Mouse (Mus musculus): ENCODE data around the gene Pqlc2. TPM values are rescaled to one million over a fixed set of nuclear protein-coding genes. Genes with fewer than 3 reads are reported as not detected.

The Pqlc2 gene
- polyA plus RNA-seq, 1 experiment from 2014 or later = 13.2 TPM

DNA sequence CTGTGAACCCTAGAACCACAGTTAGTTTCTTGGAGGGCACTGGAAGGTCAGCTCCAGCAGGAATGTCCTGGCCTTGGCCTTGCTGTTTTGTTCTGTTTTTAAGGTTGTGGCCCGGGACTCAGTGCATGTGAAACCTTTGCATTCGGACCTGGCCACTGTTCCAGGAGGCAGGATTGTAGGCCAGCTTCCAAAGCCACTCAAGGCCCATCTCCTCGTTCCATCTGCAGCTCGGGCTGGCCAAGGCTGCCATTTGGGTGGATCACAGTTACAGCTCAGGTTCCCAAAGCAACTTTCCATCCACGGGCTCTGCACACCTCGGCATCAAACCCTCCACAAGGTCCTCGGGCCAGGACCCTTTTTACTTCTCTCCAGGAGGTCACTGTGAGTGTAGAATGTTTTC is 35.9 kb downstream of the Pqlc2 start:
- no peak for ATAC-seq
- H3K27ac ChIP-seq (ENCODE audit: low read length) = no peak overlapping the region
- H3K36me3 ChIP-seq (ENCODE audit: control insufficient read depth, insufficient read depth) = no peaks in the 10 kb centered on the region
- H3K27me3 ChIP-seq (replicated peaks; ENCODE audit: control insufficient read depth, insufficient read depth, low read length) = no peaks in the 10 kb centered on the region
- WGBS = 93% methylated on average over 7 of the region's 7 CpGs
- H3K4me2 ChIP-seq (ENCODE audit: low read length) = no peak overlapping the region
- H3K4me1 ChIP-seq (replicated peaks; ENCODE audit: control insufficient read depth, insufficient read depth, low read length) = no peaks in the 10 kb centered on the region
- H3K9me3 ChIP-seq (ENCODE audit: control insufficient read depth, low read length) = no peaks in the 10 kb centered on the region
- no peak overlapping the region for H3K4me3 ChIP-seq (replicated peaks; ENCODE audit: low read length)
- no peak overlapping the region for H3K9ac ChIP-seq (replicated peaks; ENCODE audit: low read depth, low read length)

DNA sequence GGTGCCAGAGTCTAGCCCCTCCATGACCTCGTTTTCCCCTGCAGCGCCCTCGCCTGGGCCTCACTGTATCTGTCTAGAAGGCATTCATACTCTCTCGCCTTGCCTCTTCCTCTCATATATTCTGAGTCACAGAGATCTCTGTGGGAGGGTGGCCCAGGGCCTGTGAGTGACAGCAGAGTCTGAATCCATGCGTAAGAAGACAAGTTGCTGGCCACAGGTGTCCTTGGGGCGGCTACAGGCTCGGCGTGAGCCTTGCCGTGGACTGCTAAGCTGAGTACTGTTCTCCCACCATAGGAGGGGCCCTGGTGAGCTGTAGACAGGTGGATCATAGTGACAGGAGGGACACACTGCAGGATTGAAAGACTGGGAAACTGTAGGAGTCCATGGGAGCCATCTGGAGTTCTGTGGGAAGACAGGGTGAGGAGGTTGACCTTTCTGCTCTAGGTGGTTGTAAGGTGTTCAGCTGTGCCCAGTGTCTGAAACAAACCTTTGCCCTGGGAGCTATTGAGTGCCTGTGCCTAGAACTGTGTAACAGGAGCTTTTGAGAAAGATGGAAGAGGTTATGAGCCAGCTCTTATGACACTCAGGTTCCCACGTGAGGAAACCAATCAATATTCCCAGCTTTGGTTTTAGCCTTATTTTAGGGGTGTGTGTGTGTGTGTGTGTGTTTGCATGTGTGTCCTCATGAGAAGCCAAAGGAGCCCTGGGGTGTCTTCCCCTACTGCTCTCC is 37.4 kb downstream of the Pqlc2 start:
- H3K9me3 ChIP-seq (ENCODE audit: control insufficient read depth, low read length) = no peaks in the 10 kb centered on the region
- no peaks in the 10 kb centered on the region for H3K4me1 ChIP-seq (replicated peaks; ENCODE audit: control insufficient read depth, insufficient read depth, low read length)
- H3K4me3 ChIP-seq (replicated peaks; ENCODE audit: low read length) = no peak overlapping the region
- no peak for ATAC-seq
- no peak overlapping the region for H3K4me2 ChIP-seq (ENCODE audit: low read length)
- H3K27ac ChIP-seq (ENCODE audit: low read length) = no peak overlapping the region
- WGBS = 93% methylated on average over 10 of the region's 10 CpGs
- H3K36me3 ChIP-seq (ENCODE audit: control insufficient read depth, insufficient read depth) = no peaks in the 10 kb centered on the region
- no peak overlapping the region for H3K9ac ChIP-seq (replicated peaks; ENCODE audit: low read depth, low read length)
- no peaks in the 10 kb centered on the region for H3K27me3 ChIP-seq (replicated peaks; ENCODE audit: control insufficient read depth, insufficient read depth, low read length)

- WGBS = 95% methylated on average over 9 of the region's 9 CpGs
- Histone ChIP-seq H3K4me1 (replicated peaks; ENCODE audit: control insufficient read depth, insufficient read depth, low read length) (no peaks in the 10 kb centered on the region), H3K4me2 (ENCODE audit: low read length) (no peak overlapping the region), H3K36me3 (ENCODE audit: control insufficient read depth, insufficient read depth) (no peaks in the 10 kb centered on the region), H3K9me3 (ENCODE audit: control insufficient read depth, low read length) (no peaks in the 10 kb centered on the region), H3K9ac (replicated peaks; ENCODE audit: low read depth, low read length) (no peak overlapping the region), H3K27ac (ENCODE audit: low read length) (no peak overlapping the region), H3K27me3 (replicated peaks; ENCODE audit: control insufficient read depth, insufficient read depth, low read length) (no peaks in the 10 kb centered on the region), H3K4me3 (replicated peaks; ENCODE audit: low read length) (no peak overlapping the region)
- ATAC-seq = no peak
These were observed 38.9 kb downstream of the Pqlc2 start for GRCm38 (mm10) chr4:139271562-139271961.

GRCm38 (mm10) chr4:139270168-139270567 is 40.3 kb downstream of the Pqlc2 start:
- 95% methylated on average over 3 of the region's 3 CpGs for WGBS
- no peak overlapping the region for H3K4me3 ChIP-seq (replicated peaks; ENCODE audit: low read length)
- H3K9ac ChIP-seq (replicated peaks; ENCODE audit: low read depth, low read length) = no peak overlapping the region
- no peaks in the 10 kb centered on the region for H3K9me3 ChIP-seq (ENCODE audit: control insufficient read depth, low read length)
- H3K27ac ChIP-seq (ENCODE audit: low read length) = no peak overlapping the region
- no peaks in the 10 kb centered on the region for H3K36me3 ChIP-seq (ENCODE audit: control insufficient read depth, insufficient read depth)
- no peaks in the 10 kb centered on the region for H3K4me1 ChIP-seq (replicated peaks; ENCODE audit: control insufficient read depth, insufficient read depth, low read length)
- ATAC-seq = no peak
- no peaks in the 10 kb centered on the region for H3K27me3 ChIP-seq (replicated peaks; ENCODE audit: control insufficient read depth, insufficient read depth, low read length)
- no peak overlapping the region for H3K4me2 ChIP-seq (ENCODE audit: low read length)

DNA sequence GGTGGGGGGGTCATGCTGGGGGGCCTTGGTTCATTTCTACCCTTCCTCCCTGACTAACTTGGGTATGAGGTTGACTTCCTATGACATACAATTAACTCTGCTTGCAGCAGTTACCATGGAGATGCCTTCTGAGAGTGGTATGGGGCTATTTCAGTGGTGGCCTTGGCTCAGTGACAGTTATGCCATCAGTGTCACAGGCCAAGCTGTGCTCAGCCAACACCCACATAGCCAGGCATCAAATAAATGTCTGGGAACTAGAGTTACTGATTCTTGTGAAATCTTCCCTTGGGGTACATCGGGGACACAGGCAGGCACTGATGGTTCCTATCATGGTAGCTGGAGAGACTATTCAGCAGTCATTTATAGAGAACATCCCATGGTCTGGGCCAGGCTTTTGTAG is 42.3 kb downstream of the Pqlc2 start:
- WGBS = 93% methylated on average over 1 of the region's 1 CpGs
- Histone ChIP-seq H3K4me3 (replicated peaks; ENCODE audit: low read length) (no peak overlapping the region), H3K4me2 (ENCODE audit: low read length) (no peak overlapping the region), H3K27me3 (replicated peaks; ENCODE audit: control insufficient read depth, insufficient read depth, low read length) (no peaks in the 10 kb centered on the region), H3K4me1 (replicated peaks; ENCODE audit: control insufficient read depth, insufficient read depth, low read length) (no peaks in the 10 kb centered on the region), H3K9me3 (ENCODE audit: control insufficient read depth, low read length) (no peaks in the 10 kb centered on the region), H3K9ac (replicated peaks; ENCODE audit: low read depth, low read length) (no peak overlapping the region), H3K36me3 (ENCODE audit: control insufficient read depth, insufficient read depth) (no peaks in the 10 kb centered on the region), H3K27ac (ENCODE audit: low read length) (no peak overlapping the region)
- ATAC-seq = no peak

DNA sequence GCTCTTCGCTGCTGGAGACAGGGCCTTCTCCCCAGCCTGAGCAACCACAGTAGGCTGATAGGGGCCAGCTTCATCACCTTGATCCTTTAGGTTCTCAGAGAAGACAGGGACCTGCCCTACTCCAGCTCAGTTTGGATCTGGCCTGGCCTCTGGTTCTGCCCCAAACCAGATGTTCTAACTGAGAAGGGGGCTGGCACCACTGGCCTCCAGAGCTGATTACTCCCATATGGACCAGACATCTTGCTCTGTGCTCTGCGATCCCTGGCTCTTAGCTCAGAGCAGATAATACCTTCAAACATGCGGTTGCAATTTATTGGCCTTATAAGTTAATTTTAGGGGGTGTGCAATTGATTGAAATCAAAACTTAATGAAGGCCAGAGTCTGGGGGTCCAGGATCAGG is 43.2 kb downstream of the Pqlc2 start:
- WGBS = 94% methylated on average over 3 of the region's 3 CpGs
- H3K36me3 ChIP-seq (ENCODE audit: control insufficient read depth, insufficient read depth) = peaks cover 2% of the 10 kb centered on the region; the same call in 1 of the 2 replicates

DNA sequence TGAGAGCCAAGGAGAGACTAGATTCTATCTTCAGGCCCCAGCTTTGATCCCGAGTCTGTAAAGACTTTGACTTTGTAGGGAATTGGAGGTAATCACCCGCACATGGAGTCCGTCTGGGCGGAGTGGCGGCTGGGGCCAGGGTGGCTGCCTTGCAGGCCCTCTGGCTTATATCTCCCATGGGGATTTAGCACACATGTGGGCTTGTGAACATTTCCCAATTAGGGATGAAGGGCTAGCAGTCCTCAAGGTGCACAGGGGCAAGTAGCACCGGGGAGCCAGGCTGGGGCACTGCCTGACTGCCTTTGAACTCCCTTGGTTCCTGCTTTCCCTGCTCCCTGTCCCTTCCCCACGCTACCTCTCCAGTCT is 44.0 kb downstream of the Pqlc2 start:
- 94% methylated on average over 7 of the region's 7 CpGs for WGBS
- Histone ChIP-seq H3K36me3 (ENCODE audit: control insufficient read depth, insufficient read depth) (peaks cover 4% of the 10 kb centered on the region; the same call in 1 of the 2 replicates), H3K4me3 (replicated peaks; ENCODE audit: low read length) (no peak overlapping the region), H3K9me3 (ENCODE audit: control insufficient read depth, low read length) (no peaks in the 10 kb centered on the region), H3K9ac (replicated peaks; ENCODE audit: low read depth, low read length) (no peak overlapping the region), H3K4me1 (replicated peaks; ENCODE audit: control insufficient read depth, insufficient read depth, low read length) (no peaks in the 10 kb centered on the region), H3K27me3 (replicated peaks; ENCODE audit: control insufficient read depth, insufficient read depth, low read length) (no peaks in the 10 kb centered on the region), H3K4me2 (ENCODE audit: low read length) (no peak overlapping the region), H3K27ac (ENCODE audit: low read length) (no peak overlapping the region)
- no peak for ATAC-seq

More for the DNA sequence above, 43.2 kb downstream of the Pqlc2 start:
- Histone ChIP-seq H3K9ac (replicated peaks; ENCODE audit: low read depth, low read length) (no peak overlapping the region), H3K27me3 (replicated peaks; ENCODE audit: control insufficient read depth, insufficient read depth, low read length) (no peaks in the 10 kb centered on the region), H3K4me1 (replicated peaks; ENCODE audit: control insufficient read depth, insufficient read depth, low read length) (no peaks in the 10 kb centered on the region), H3K9me3 (ENCODE audit: control insufficient read depth, low read length) (no peaks in the 10 kb centered on the region), H3K4me3 (replicated peaks; ENCODE audit: low read length) (no peak overlapping the region), H3K4me2 (ENCODE audit: low read length) (no peak overlapping the region), H3K27ac (ENCODE audit: low read length) (no peak overlapping the region)
- no peak for ATAC-seq

DNA sequence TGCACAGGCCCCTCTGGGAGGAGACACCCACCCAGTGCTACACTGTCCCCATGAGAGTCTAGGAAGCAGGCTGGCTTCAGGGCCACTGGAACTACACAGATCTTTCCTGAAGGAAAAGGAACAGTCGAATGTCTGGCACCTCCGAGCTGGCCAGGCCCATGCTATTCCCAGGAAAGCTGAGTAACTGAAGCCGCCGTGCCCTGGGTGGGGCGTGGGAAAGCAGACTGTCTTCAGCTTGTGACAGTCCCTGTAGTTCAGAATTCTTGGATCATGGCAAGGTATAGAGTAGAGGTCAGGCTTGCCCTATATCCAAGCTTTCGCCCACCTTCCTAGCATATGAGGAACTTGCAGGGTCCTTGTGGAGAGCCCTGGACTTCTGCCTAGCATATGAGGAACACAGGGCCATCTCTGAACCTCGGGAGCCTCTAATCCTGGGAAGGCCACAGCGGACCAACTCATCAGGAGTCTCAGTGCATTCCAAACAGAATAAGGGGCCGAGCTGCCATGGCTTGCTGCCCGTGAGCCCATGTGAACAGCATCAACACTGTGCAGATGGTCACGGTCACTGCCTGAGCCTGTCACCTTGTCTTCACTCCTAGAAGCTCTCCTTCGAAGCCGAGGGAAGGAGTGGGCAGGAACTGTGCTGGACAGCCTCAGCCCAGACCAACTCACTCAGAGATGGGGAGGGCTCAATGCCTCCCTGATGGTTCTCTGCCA is 44.6 kb downstream of the Pqlc2 start:
- peaks cover 4% of the 10 kb centered on the region; the same call in 1 of the 2 replicates for H3K36me3 ChIP-seq (ENCODE audit: control insufficient read depth, insufficient read depth)
- 87% methylated on average over 13 of the region's 13 CpGs for WGBS
- ATAC-seq = no peak

GRCm38 (mm10) chr4:139262981-139263380 is 47.5 kb downstream of the Pqlc2 start:
- H3K27me3 ChIP-seq (replicated peaks; ENCODE audit: control insufficient read depth, insufficient read depth, low read length) = no peaks in the 10 kb centered on the region
- H3K9me3 ChIP-seq (ENCODE audit: control insufficient read depth, low read length) = no peaks in the 10 kb centered on the region
- no peak overlapping the region for H3K27ac ChIP-seq (ENCODE audit: low read length)
- H3K4me2 ChIP-seq (ENCODE audit: low read length) = no peak overlapping the region
- WGBS = 75% methylated on average over 6 of the region's 6 CpGs
- H3K36me3 ChIP-seq (ENCODE audit: control insufficient read depth, insufficient read depth) = peaks cover 6% of the 10 kb centered on the region; the same call in 1 of the 2 replicates
- H3K4me3 ChIP-seq (replicated peaks; ENCODE audit: low read length) = no peak overlapping the region
- no peak for ATAC-seq
- H3K9ac ChIP-seq (replicated peaks; ENCODE audit: low read depth, low read length) = no peak overlapping the region
- H3K4me1 ChIP-seq (replicated peaks; ENCODE audit: control insufficient read depth, insufficient read depth, low read length) = no peaks in the 10 kb centered on the region

More for the DNA sequence above, 44.6 kb downstream of the Pqlc2 start:
- Histone ChIP-seq H3K27me3 (replicated peaks; ENCODE audit: control insufficient read depth, insufficient read depth, low read length) (no peaks in the 10 kb centered on the region), H3K27ac (ENCODE audit: low read length) (no peak overlapping the region), H3K4me2 (ENCODE audit: low read length) (no peak overlapping the region), H3K4me1 (replicated peaks; ENCODE audit: control insufficient read depth, insufficient read depth, low read length) (no peaks in the 10 kb centered on the region), H3K9me3 (ENCODE audit: control insufficient read depth, low read length) (no peaks in the 10 kb centered on the region), H3K4me3 (replicated peaks; ENCODE audit: low read length) (no peak overlapping the region), H3K9ac (replicated peaks; ENCODE audit: low read depth, low read length) (no peak overlapping the region)
